Mouse (Mus musculus): Measurements from ENCODE around the gene Olfr1015.

DNA sequence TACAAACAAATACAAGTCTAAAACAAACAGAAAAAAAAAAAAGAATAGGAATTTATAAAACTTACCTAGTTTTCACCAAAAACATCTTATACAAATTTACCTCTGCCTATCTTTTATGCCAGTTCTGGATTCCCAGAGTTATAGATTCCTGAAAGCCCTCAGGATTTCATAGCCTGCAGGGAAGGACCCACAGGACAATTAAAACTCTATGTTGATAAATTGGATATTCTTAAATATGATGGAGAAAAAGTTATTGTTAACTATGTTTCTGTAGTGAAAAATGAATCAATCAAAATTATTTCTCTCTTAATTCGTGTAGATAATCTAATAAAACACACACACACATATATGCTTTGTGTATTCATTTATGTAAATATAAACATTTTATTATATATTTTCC, 19.2 kb upstream of the Olfr1015 start, which contains the start of gene Olfr1012:
- TF ChIP-seq POLR2AphosphoS5 (IDR thresholded peaks at IDR 0.05; ENCODE audit: insufficient replicate concordance, low read depth, low read length) = no peak
- TF ChIP-seq CTCF (IDR thresholded peaks at IDR 0.05; ENCODE audit: low read depth, low read length) = no peak

All from G1E (cell line).